Mouse (Mus musculus) heart, adult 9 months (tissue): ENCODE data around the gene Fbxw17.
"Not testable (repeated sequence)": the region's sequence is repeated elsewhere in the genome, so short reads cannot be mapped to it uniquely, and the experiment has no call there.

Experiments used
- DNase-seq, 2 experiments: peaks; one replicate each; pipeline ENCODE4 v3.0.0; 2022; ENCODE audit warnings: low spot score in 2 of 2

Fbxw17 gene

GRCm38 (mm10) chr13:50417389-50418183, at the start of gene Fbxw17:
Gene Fbxw17 (plus strand): TSS chr13:50417864.
- peak; percentile 74 to 80 for DNase-seq

GRCm38 (mm10) chr13:50372934-50373705, 44.5 kb upstream of the Fbxw17 start:
- not testable (repeated sequence) for DNase-seq

GRCm38 (mm10) chr13:50389146-50389545, 28.5 kb upstream of the Fbxw17 start:
- DNase-seq, result not testable (repeated sequence)

GRCm38 (mm10) chr13:50418421-50418820, 757 bp downstream of the Fbxw17 start:
- no peak for DNase-seq

GRCm38 (mm10) chr13:50423625-50424209, 6.1 kb downstream of the Fbxw17 start:
- DNase-seq, result no peak

GRCm38 (mm10) chr13:50424517-50424916, 6.9 kb downstream of the Fbxw17 start:
- no peak for DNase-seq

GRCm38 (mm10) chr13:50426686-50427085, 9.0 kb downstream of the Fbxw17 start:
- DNase-seq, result no peak

- no peak for DNase-seq
These were observed 26.1 kb downstream of the Fbxw17 start, which contains the start of gene Gm47429 for GRCm38 (mm10) chr13:50443812-50444211. Gene Gm47429 (minus strand): TSS chr13:50443912.

GRCm38 (mm10) chr13:50445261-50445660, 27.6 kb downstream of the Fbxw17 start:
- DNase-seq, result no peak

- not testable (repeated sequence) for DNase-seq
These were observed 34.6 kb downstream of the Fbxw17 start for GRCm38 (mm10) chr13:50452266-50452665.

GRCm38 (mm10) chr13:50453426-50453825, 35.8 kb downstream of the Fbxw17 start:
- no peak for DNase-seq

GRCm38 (mm10) chr13:50460433-50460832, 42.8 kb downstream of the Fbxw17 start:
- not testable (repeated sequence) for DNase-seq

- DNase-seq, result no peak
These were observed 47.2 kb downstream of the Fbxw17 start for GRCm38 (mm10) chr13:50464621-50465562.

- no peak for DNase-seq
These were observed 49.3 kb downstream of the Fbxw17 start, which contains the start of gene Nutm2 for GRCm38 (mm10) chr13:50467007-50467406. Gene Nutm2 (plus strand): TSS chr13:50467307.
